ENCODE assay signal across 8 mouse cellular contexts in the genomic region with DNA sequence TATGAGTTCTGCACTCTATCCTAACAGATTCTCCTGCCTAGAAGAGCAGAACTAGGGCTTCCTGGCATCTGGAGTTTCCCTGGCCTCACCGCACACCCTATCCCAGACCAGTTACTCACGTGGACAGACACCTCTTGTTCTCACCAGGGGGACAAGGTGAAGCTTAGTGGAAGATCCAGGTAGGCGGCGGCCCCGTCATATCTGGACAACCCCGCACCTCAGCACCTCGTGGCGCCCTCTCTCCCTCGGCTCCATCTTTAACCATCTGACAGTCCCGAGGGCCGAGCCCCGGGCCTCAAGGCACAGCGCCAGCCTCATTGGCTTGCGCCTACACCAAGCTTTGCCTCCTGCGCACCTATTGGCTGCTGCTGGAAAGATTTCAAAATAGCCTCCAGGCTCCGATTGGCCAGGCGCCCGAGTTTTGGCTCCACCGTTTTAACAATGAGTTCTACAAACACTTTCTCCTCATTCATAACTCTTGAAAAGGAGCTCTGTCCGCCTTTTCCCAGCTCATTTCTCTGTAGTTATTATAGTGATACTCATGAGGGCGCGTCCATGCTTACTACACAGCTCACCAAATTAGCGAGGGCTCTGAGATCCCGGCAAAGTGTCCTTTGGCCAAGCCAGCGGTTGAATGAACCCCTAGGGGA. TPM values are rescaled to one million over a fixed set of nuclear protein-coding genes. Genes with fewer than 3 reads are reported as not detected.
DNase-seq lines count a peak whose midpoint lies in the region; ATAC-seq and TF ChIP-seq lines count a peak whose summit lies in the region.

Gene 2610318N02Rik, minus strand, starts transcription at position 297 of the 650 bp plus-strand sequence.

- peaks cover 25% of the 10 kb centered on the region for H3K4me1 ChIP-seq in hindbrain, embryonic 15.5 days (replicated peaks)

- under 1% methylated on average over 25 of the region's 25 CpGs for WGBS in hindbrain, embryonic 15.5 days
- 2% methylated on average over 25 of the region's 25 CpGs for WGBS in macrophage (ENCODE audit: missing documents)

- no peaks in the 10 kb centered on the region for H3K36me3 ChIP-seq in hindbrain, embryonic 15.5 days
- no peaks in the 10 kb centered on the region for H3K36me3 ChIP-seq in macrophage (ENCODE audit: inconsistent target)

- ATAC-seq in hindbrain, embryonic 15.5 days (ENCODE audit: low FRiP score, low read depth): peak; percentile 89

- peak within 1 kb of the TSS; percentile 89 for H3K4me2 ChIP-seq in hindbrain, embryonic 15.5 days

- H3K79me2 ChIP-seq in macrophage (ENCODE audit: inconsistent target): no peaks in the 10 kb centered on the region

- H3K4me3 ChIP-seq in hindbrain, embryonic 15.5 days: peak within 1 kb of the TSS; percentile 47
- H3K4me3 ChIP-seq in left cerebral cortex, adult 2 months: peak within 1 kb of the TSS; percentile 29
- H3K4me3 ChIP-seq in macrophage (ENCODE audit: inconsistent target): peak within 1 kb of the TSS; percentile 55

- H3K27ac ChIP-seq in hindbrain, embryonic 15.5 days (replicated peaks): no peak within 1 kb of the TSS
- no peak within 1 kb of the TSS for H3K27ac ChIP-seq in left cerebral cortex, adult 2 months
- H3K27ac ChIP-seq in macrophage: peak within 1 kb of the TSS; percentile 17; the same call in 1 of the 2 replicates

- intact Hi-C loops in left cerebral cortex, adult 2 months (cut with DNase I): no loop called here

- no peaks in the 10 kb centered on the region for H3K9me3 ChIP-seq in hindbrain, embryonic 15.5 days

- no peak for TF ChIP-seq CTCF in left cerebral cortex, adult 2 months (IDR thresholded peaks at IDR 0.05)

- DNase-seq in R1 (ENCODE audit: low read depth, low spot score): peak; percentile 93
- DNase-seq in cerebellum, adult 9-10 months: peak; percentile 64
- peak; percentile 37 to 76 for DNase-seq in frontal cortex, adult 2 months (ENCODE audit: extremely low spot score in 1 of 2, low spot score in 1 of 2)
- peak; percentile 59 to 61 for DNase-seq in left cerebral cortex, adult 2 months (ENCODE audit: extremely low spot score in 1 of 2, low spot score in 2 of 2)
- DNase-seq in retina, postnatal 7 days (ENCODE audit: low read depth, low spot score): peak; percentile 52
- peak; percentile 42 for DNase-seq in urinary bladder, adult 2 months (ENCODE audit: low spot score)

- no peaks in the 10 kb centered on the region for H3K27me3 ChIP-seq in hindbrain, embryonic 15.5 days

- peak within 1 kb of the TSS; percentile 38 for H3K9ac ChIP-seq in hindbrain, embryonic 15.5 days

RNA-seq across cellular contexts. Expression of gene 2610318N02Rik, which starts in this region (rescaled TPM):
- polyA plus RNA-seq in frontal cortex, adult 2 months (2012; rRNA removed): 4.8 and 5.2 TPM in 2 replicates
- polyA plus RNA-seq in hindbrain, embryonic 15.5 days (2015; fragmentation: Nextera tagmentation; extraction: Ambion mirVana): 12.4 and 18.7 TPM in 2 replicates
- total RNA-seq in left cerebral cortex, adult 2 months (2021): 1 to 10 TPM; 1.1 to 2.5 TPM
- 1 to 10 TPM in 20 of 26 experiments, not detected in 6; 1.4 to 8.9 (median 2.4) TPM for total RNA-seq in macrophage (2018; cell fraction: chromatin; rRNA removed)
- total RNA-seq in macrophage (2018; cell fraction: cytosol; rRNA removed): 1 to 10 TPM in 11 of 26 experiments, under 1 TPM in 15; 0.22 to 1.9 (median 0.87) TPM
- total RNA-seq in macrophage (2018; cell fraction: nucleus; rRNA removed): 10 to 100 TPM in 1 of 26 experiments, 1 to 10 TPM in 15, under 1 TPM in 2, not detected in 8; 0.63 to 24.9 (median 1.8) TPM
- polyA plus RNA-seq in macrophage (2018): 1.1 to 4.8 TPM (median 2.5 TPM) in 3 replicates
- polyA plus RNA-seq in urinary bladder, adult 2 months (2012; rRNA removed): 0.50 and 0.74 TPM in 2 replicates

Comparison
In these comparisons a context has a peak if more than half of its experiments do, and no peak if none do; other contexts are left out.
1. Peak in DNase-seq in urinary bladder, adult 2 months; RNA of the gene not detected or under 1 TPM.
2. DNase-seq: peak in every context shown above with its lines; median percentile 93 in R1; 64 in cerebellum, adult 9-10 months; 60 in left cerebral cortex, adult 2 months; 56 in frontal cortex, adult 2 months; 52 in retina, postnatal 7 days; 42 in urinary bladder, adult 2 months.